Mouse (Mus musculus) kidney, embryonic 15.5 days (tissue): Measurements from ENCODE around the gene Paqr8. TPM values are rescaled to one million over a fixed set of nuclear protein-coding genes. Genes with fewer than 3 reads are reported as not detected.

Experiments used
- ATAC-seq: fragments of 200-750 bp; cut with Nextera tagmentation; replicated peaks from 2 replicates; pipeline ENCODE4 v1.8.0; 2017; ENCODE audit warnings: moderate TSS enrichment; ENCODE audit not compliant: low FRiP score
- H3K27ac ChIP-seq: fragments of 300-500 bp; sonication (generic); 2 replicates; pipeline ENCODE4 v1.5.1; 2015; ENCODE audit warnings: mild to moderate bottlenecking, inconsistent platforms
- H3K27me3 ChIP-seq: fragments of 300-500 bp; sonication (generic); 2 replicates; pipeline ENCODE4 v1.6.1; 2015; ENCODE audit warnings: inconsistent platforms
- H3K36me3 ChIP-seq: fragments of 300-500 bp; sonication (generic); 2 replicates; pipeline ENCODE4 v1.6.1; 2015; ENCODE audit warnings: inconsistent platforms
- H3K4me1 ChIP-seq: fragments of 300-500 bp; sonication (generic); 2 replicates; pipeline ENCODE4 v1.6.1; 2015; ENCODE audit warnings: inconsistent platforms
- H3K4me2 ChIP-seq: fragments of 300-500 bp; sonication (generic); 2 replicates; pipeline ENCODE4 v1.6.1; 2015; ENCODE audit warnings: moderate library complexity, mild to moderate bottlenecking, inconsistent platforms
- H3K4me3 ChIP-seq: fragments of 300-500 bp; sonication (generic); replicated peaks from 2 replicates; pipeline ENCODE4 v1.5.1; 2015; ENCODE audit warnings: mild to moderate bottlenecking, inconsistent platforms
- H3K9ac ChIP-seq: fragments of 300-500 bp; sonication (generic); 2 replicates; pipeline ENCODE4 v1.6.1; 2015; ENCODE audit warnings: mild to moderate bottlenecking, inconsistent platforms
- H3K9me3 ChIP-seq: fragments of 300-500 bp; sonication (generic); replicated peaks from 2 replicates; pipeline ENCODE4 v1.6.1; 2016; ENCODE audit warnings: inconsistent platforms
- WGBS: fragments of 180-500 bp; shearing (Covaris S2); methylation state at CpG from one replicate; pipeline ENCODE4 v1.1.7; 2015; ENCODE audit warnings: mixed read lengths; 5-methylcytosine and 5-hydroxymethylcytosine counted together
- polyA plus RNA-seq: library from polyadenylated mRNA; unstranded; fragments of >200 nt; fragmentation: Nextera tagmentation; extraction: Ambion mirVana; gene quantifications from 2 replicates; pipeline ENCODE4 v1.2.1, GENCODE M21; 2015

Gene Paqr8
- polyA plus RNA-seq, 1 experiment from 2014 or later = 3.9 TPM

DNA sequence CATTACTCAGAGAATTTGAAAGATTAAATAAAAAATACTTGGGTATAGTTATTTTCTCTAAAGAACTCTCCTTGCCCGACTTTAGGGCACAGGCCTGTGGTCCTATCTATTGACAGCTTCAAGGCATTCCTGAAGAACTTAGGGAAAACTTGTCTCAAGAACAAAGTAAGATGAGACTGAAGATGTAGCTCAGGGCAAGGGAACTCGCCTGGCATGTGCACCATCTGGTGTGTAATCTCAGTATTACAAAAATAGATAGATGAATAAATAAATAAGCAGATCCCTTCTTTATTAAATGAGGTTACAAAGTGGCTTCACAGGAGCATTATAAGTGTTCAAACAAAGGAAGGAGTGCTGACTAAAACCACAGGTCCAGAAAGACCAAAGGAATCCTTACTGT lies 93.7 kb downstream of the Paqr8 start:
- Histone ChIP-seq H3K27me3 (no peaks in the 10 kb centered on the region), H3K9me3 (no peaks in the 10 kb centered on the region), H3K9ac (no peak overlapping the region), H3K36me3 (no peaks in the 10 kb centered on the region), H3K4me1 (no peaks in the 10 kb centered on the region), H3K27ac (no peak overlapping the region), H3K4me2 (no peak overlapping the region), H3K4me3 (no peak overlapping the region)
- no peak for ATAC-seq
- WGBS = 75% methylated on average over 2 of the region's 2 CpGs

DNA sequence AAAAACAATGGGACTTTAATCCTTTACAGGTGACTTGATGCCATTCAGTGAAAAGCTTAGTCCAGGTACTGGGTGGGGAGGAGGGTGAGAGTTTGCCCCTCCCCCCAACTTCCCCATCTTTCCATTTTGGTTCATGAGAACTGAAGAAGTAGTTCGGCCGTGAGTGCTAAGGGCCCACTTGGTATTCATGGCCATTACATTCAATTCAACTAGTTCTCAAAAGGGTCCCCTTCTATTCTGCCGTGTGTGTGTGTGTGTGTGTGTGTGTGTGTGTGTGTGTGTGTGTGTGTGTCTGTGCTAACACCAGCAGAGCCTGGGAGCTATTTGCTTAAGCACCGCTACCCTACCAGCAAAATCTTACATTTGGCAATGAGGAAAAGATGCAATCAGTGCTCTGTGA lies 94.2 kb downstream of the Paqr8 start:
- H3K4me1 ChIP-seq = no peaks in the 10 kb centered on the region
- H3K9me3 ChIP-seq = no peaks in the 10 kb centered on the region
- ATAC-seq = no peak
- no peak overlapping the region for H3K4me3 ChIP-seq
- no peak overlapping the region for H3K4me2 ChIP-seq
- H3K9ac ChIP-seq = no peak overlapping the region
- 87% methylated on average over 4 of the region's 4 CpGs for WGBS
- H3K27me3 ChIP-seq = no peaks in the 10 kb centered on the region
- no peak overlapping the region for H3K27ac ChIP-seq
- H3K36me3 ChIP-seq = no peaks in the 10 kb centered on the region

DNA sequence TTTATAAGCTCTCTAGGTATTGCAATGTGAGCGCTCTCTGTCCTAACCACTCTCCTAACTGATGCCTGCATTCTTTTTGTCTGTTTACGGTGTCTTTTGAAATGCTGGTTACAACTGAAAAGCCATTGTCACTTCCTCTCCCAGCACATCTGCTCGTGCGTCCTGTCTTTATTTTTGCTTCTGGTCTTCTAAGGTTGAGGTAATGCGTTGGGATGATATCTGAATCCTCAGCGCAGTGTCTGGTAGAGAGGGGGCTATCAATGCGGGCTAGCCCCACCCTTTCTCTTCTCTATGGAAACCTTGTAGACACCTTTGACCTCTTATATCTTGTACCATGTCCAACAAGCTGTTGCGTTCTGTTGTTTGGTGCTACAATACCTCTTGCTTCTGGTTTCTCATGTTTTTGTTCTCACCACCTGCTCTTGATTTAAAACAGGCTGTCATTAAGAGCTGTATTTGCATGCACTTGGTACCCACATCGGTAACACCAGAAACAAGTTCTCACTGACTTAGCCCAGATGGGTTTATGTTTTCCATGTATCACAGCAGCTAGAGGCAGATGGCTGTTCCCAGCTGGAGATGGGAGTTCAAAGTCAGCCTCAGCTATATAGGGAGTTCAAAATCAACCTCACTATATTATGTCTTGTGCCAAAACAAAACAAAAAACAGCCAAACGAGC lies 96.1 kb downstream of the Paqr8 start:
- Histone ChIP-seq H3K9ac (no peak overlapping the region), H3K4me2 (no peak overlapping the region), H3K36me3 (no peaks in the 10 kb centered on the region), H3K27ac (no peak overlapping the region), H3K4me3 (no peak overlapping the region), H3K4me1 (no peaks in the 10 kb centered on the region), H3K27me3 (no peaks in the 10 kb centered on the region), H3K9me3 (no peaks in the 10 kb centered on the region)
- 72% methylated on average over 10 of the region's 10 CpGs for WGBS
- ATAC-seq = no peak

Other genes starting within 250 kb of the Paqr8 start
- gene Il17a, start 159.7 kb upstream of the Paqr8 start, polyA plus RNA-seq = not detected in 2 replicates
- gene Il17f, start 100.0 kb upstream of the Paqr8 start, polyA plus RNA-seq = 0.30 TPM in 1 of 2 replicates, not detected in the other
- 175 and 184 TPM in 2 replicates for gene Mcm3, start 70.3 kb upstream of the Paqr8 start, polyA plus RNA-seq
- gene Efhc1, start 61.0 kb downstream of the Paqr8 start, polyA plus RNA-seq = 2.4 and 3.2 TPM in 2 replicates
- 8.6 and 9.4 TPM in 2 replicates for gene Tram2, start 188.6 kb downstream of the Paqr8 start, polyA plus RNA-seq